Mouse (Mus musculus) cortical plate, adult 2 months (tissue): ENCODE results near the gene Slc22a5. TPM values are rescaled to one million over a fixed set of nuclear protein-coding genes. Genes with fewer than 3 reads are reported as not detected.

Experiments used
- H3K27ac ChIP-seq: fragments of 200-500 bp; 2 replicates; pipeline ENCODE4 v1.5.1; 2012; ENCODE audit warnings: low read length, control low read depth, inconsistent platforms; ENCODE audit not compliant: insufficient read depth
- H3K4me1 ChIP-seq: fragments of 200-500 bp; 2 replicates; pipeline ENCODE4 v1.6.1; 2011; ENCODE audit warnings: low read length; ENCODE audit not compliant: control insufficient read depth, insufficient read depth
- H3K4me3 ChIP-seq: fragments of 200-500 bp; 2 replicates; pipeline ENCODE4 v1.5.1; 2011; ENCODE audit warnings: mild to moderate bottlenecking, low read length, control low read depth; ENCODE audit not compliant: insufficient read depth
- CTCF ChIP-seq: fragments of 200-500 bp; IDR thresholded peaks from 2 replicates; pipeline ENCODE4 v1.5.1; 2011; ENCODE audit warnings: mild to moderate bottlenecking, control low read depth, low read length; ENCODE audit not compliant: insufficient read depth; ENCODE audit errors: extremely low read depth
- POLR2A ChIP-seq: fragments of 200-500 bp; IDR thresholded peaks from 2 replicates; pipeline ENCODE4 v1.6.1; 2011; ENCODE audit warnings: mild to moderate bottlenecking, low read length, control low read depth; ENCODE audit not compliant: insufficient read depth; ENCODE audit errors: extremely low read depth
- polyA plus RNA-seq: library from polyadenylated mRNA; depleted of rRNA; stranded (reverse); fragments of >200 nt; gene quantifications from 2 replicates; pipeline ENCODE4 v1.2.3, GENCODE M21; 2012; rRNA removed

Gene Slc22a5
- polyA plus RNA-seq, 1 experiment, result 15.0 TPM

- Histone ChIP-seq H3K4me3 (no peak overlapping the region), H3K27ac (no peak overlapping the region), H3K4me1 (no peaks in the 10 kb centered on the region)
- TF ChIP-seq CTCF, result no peak
- TF ChIP-seq POLR2A, result no peak
These were observed 76.7 kb downstream of the Slc22a5 start for GRCm38 (mm10) chr11:53814810-53815209.

Other genes starting within 250 kb of the Slc22a5 start
- 6.1 and 6.8 TPM in 2 replicates for gene Rad50, start 184.3 kb downstream of the Slc22a5 start, polyA plus RNA-seq
- 0.15 and 0.34 TPM in 2 replicates for gene Il5, start 170.9 kb downstream of the Slc22a5 start, polyA plus RNA-seq
- gene Irf1, start 121.6 kb downstream of the Slc22a5 start, polyA plus RNA-seq, result 10.9 and 13.8 TPM in 2 replicates
- gene Gm17334, start 118.5 kb downstream of the Slc22a5 start, polyA plus RNA-seq, result 1.4 and 2.3 TPM in 2 replicates
- 3.7 and 5.5 TPM in 2 replicates for gene Gm12216, start 32.4 kb downstream of the Slc22a5 start, polyA plus RNA-seq
- gene Slc22a21, start 88.7 kb upstream of the Slc22a5 start, polyA plus RNA-seq, result 2.6 and 2.9 TPM in 2 replicates
- gene Slc22a4, start 136.4 kb upstream of the Slc22a5 start, polyA plus RNA-seq, result 6.8 and 7.6 TPM in 2 replicates
- gene Pdlim4, start 177.4 kb upstream of the Slc22a5 start, polyA plus RNA-seq, result 21.2 and 22.1 TPM in 2 replicates
- gene P4ha2, start 208.4 kb upstream of the Slc22a5 start, polyA plus RNA-seq, result 16.2 and 17.2 TPM in 2 replicates